Mouse (Mus musculus): Measurements from ENCODE around the gene Mss51. TPM values are rescaled to one million over a fixed set of nuclear protein-coding genes. Genes with fewer than 3 reads are reported as not detected.

The Mss51 gene
- polyA plus RNA-seq, 1 experiment, result 2.6 TPM

GRCm38 (mm10) chr14:20486031-20486430, 10.7 kb downstream of the Mss51 start:
- Histone ChIP-seq H3K4me3 (replicated peaks; ENCODE audit: extremely low read depth, low read depth, low read length) (no peak overlapping the region), H3K4me1 (ENCODE audit: control insufficient read depth, insufficient read depth, low read length) (no peaks in the 10 kb centered on the region)
- no peak for TF ChIP-seq CTCF (IDR thresholded peaks at IDR 0.05; ENCODE audit: insufficient read depth, low read length)
- TF ChIP-seq POLR2A (IDR thresholded peaks at IDR 0.05; ENCODE audit: borderline replicate concordance, extremely low read depth, low read depth, low read length), result no peak
- DNase-seq, result no peak
- 95% methylated on average over 5 of the region's 5 CpGs for WGBS

- WGBS, result 73% methylated on average over 7 of the region's 7 CpGs
- no peak for TF ChIP-seq CTCF (IDR thresholded peaks at IDR 0.05; ENCODE audit: insufficient read depth, low read length)
- no peak for TF ChIP-seq POLR2A (IDR thresholded peaks at IDR 0.05; ENCODE audit: borderline replicate concordance, extremely low read depth, low read depth, low read length)
Observed at GRCm38 (mm10) chr14:20482051-20482751, 14.5 kb downstream of the Mss51 start.

GRCm38 (mm10) chr14:20481211-20481610, 15.5 kb downstream of the Mss51 start:
- peak; percentile 28 for DNase-seq
- Histone ChIP-seq H3K4me3 (replicated peaks; ENCODE audit: extremely low read depth, low read depth, low read length) (no peak overlapping the region), H3K4me1 (ENCODE audit: control insufficient read depth, insufficient read depth, low read length) (peaks cover 5% of the 10 kb centered on the region)
- TF ChIP-seq CTCF (IDR thresholded peaks at IDR 0.05; ENCODE audit: insufficient read depth, low read length) (no peak), POLR2A (IDR thresholded peaks at IDR 0.05; ENCODE audit: borderline replicate concordance, extremely low read depth, low read depth, low read length) (no peak)
- WGBS, result 30% methylated on average over 5 of the region's 5 CpGs

More at GRCm38 (mm10) chr14:20482051-20482751, 14.5 kb downstream of the Mss51 start:
- Histone ChIP-seq H3K4me3 (replicated peaks; ENCODE audit: extremely low read depth, low read depth, low read length) (no peak overlapping the region), H3K4me1 (ENCODE audit: control insufficient read depth, insufficient read depth, low read length) (peaks cover 5% of the 10 kb centered on the region)
- DNase-seq, result no peak

GRCm38 (mm10) chr14:20480195-20480579, 16.5 kb downstream of the Mss51 start:
- no peak for TF ChIP-seq POLR2A (IDR thresholded peaks at IDR 0.05; ENCODE audit: borderline replicate concordance, extremely low read depth, low read depth, low read length)
- TF ChIP-seq CTCF (IDR thresholded peaks at IDR 0.05; ENCODE audit: insufficient read depth, low read length), result no peak
- no peak for DNase-seq
- H3K4me3 ChIP-seq (replicated peaks; ENCODE audit: extremely low read depth, low read depth, low read length), result peak overlapping the region; percentile 91
- peaks cover 5% of the 10 kb centered on the region for H3K4me1 ChIP-seq (ENCODE audit: control insufficient read depth, insufficient read depth, low read length)
- WGBS, result 75% methylated on average over 1 of the region's 1 CpGs

GRCm38 (mm10) chr14:20479291-20480194, 17.2 kb downstream of the Mss51 start, which contains the start of gene Anxa7:
TSS of gene Anxa7 (minus strand) at chr14:20480133.
- peak within 1 kb of the TSS; percentile 91 for H3K4me3 ChIP-seq (replicated peaks; ENCODE audit: extremely low read depth, low read depth, low read length)
- H3K4me1 ChIP-seq (ENCODE audit: control insufficient read depth, insufficient read depth, low read length), result peaks cover 5% of the 10 kb centered on the region
- no peak for TF ChIP-seq CTCF (IDR thresholded peaks at IDR 0.05; ENCODE audit: insufficient read depth, low read length)
- peak; percentile 95; the same call in 1 of the 2 replicates for TF ChIP-seq POLR2A (IDR thresholded peaks at IDR 0.05; ENCODE audit: borderline replicate concordance, extremely low read depth, low read depth, low read length)
- peak; percentile 87 for DNase-seq
- under 1% methylated on average over 48 of the region's 48 CpGs for WGBS

- TF ChIP-seq POLR2A (IDR thresholded peaks at IDR 0.05; ENCODE audit: borderline replicate concordance, extremely low read depth, low read depth, low read length) (no peak), CTCF (IDR thresholded peaks at IDR 0.05; ENCODE audit: insufficient read depth, low read length) (no peak)
- peak; percentile 53 for DNase-seq
- 1% methylated on average over 7 of the region's 7 CpGs for WGBS
- H3K4me3 ChIP-seq (replicated peaks; ENCODE audit: extremely low read depth, low read depth, low read length), result peak overlapping the region; percentile 91
- H3K4me1 ChIP-seq (ENCODE audit: control insufficient read depth, insufficient read depth, low read length), result peaks cover 5% of the 10 kb centered on the region
Observed at GRCm38 (mm10) chr14:20478801-20479200, 17.9 kb downstream of the Mss51 start.

GRCm38 (mm10) chr14:20478385-20478784, 18.3 kb downstream of the Mss51 start:
- Histone ChIP-seq H3K4me3 (replicated peaks; ENCODE audit: extremely low read depth, low read depth, low read length) (peak overlapping the region; percentile 48), H3K4me1 (ENCODE audit: control insufficient read depth, insufficient read depth, low read length) (peaks cover 5% of the 10 kb centered on the region)
- DNase-seq, result no peak
- WGBS, result 12% methylated on average over 3 of the region's 3 CpGs
- TF ChIP-seq POLR2A (IDR thresholded peaks at IDR 0.05; ENCODE audit: borderline replicate concordance, extremely low read depth, low read depth, low read length) (no peak), CTCF (IDR thresholded peaks at IDR 0.05; ENCODE audit: insufficient read depth, low read length) (no peak)

GRCm38 (mm10) chr14:20477261-20478025, 19.3 kb downstream of the Mss51 start:
- TF ChIP-seq POLR2A (IDR thresholded peaks at IDR 0.05; ENCODE audit: borderline replicate concordance, extremely low read depth, low read depth, low read length) (no peak), CTCF (IDR thresholded peaks at IDR 0.05; ENCODE audit: insufficient read depth, low read length) (no peak)
- H3K4me1 ChIP-seq (ENCODE audit: control insufficient read depth, insufficient read depth, low read length), result peaks cover 5% of the 10 kb centered on the region
- DNase-seq, result no peak
- H3K4me3 ChIP-seq (replicated peaks; ENCODE audit: extremely low read depth, low read depth, low read length), result no peak overlapping the region
- WGBS, result 68% methylated on average over 4 of the region's 4 CpGs

GRCm38 (mm10) chr14:20460216-20460615, 36.5 kb downstream of the Mss51 start:
- Histone ChIP-seq H3K4me3 (replicated peaks; ENCODE audit: extremely low read depth, low read depth, low read length) (no peak overlapping the region), H3K4me1 (ENCODE audit: control insufficient read depth, insufficient read depth, low read length) (no peaks in the 10 kb centered on the region)
- no peak for DNase-seq
- TF ChIP-seq POLR2A (IDR thresholded peaks at IDR 0.05; ENCODE audit: borderline replicate concordance, extremely low read depth, low read depth, low read length) (no peak), CTCF (IDR thresholded peaks at IDR 0.05; ENCODE audit: insufficient read depth, low read length) (no peak)
- WGBS, result 76% methylated on average over 14 of the region's 14 CpGs

Data from lung, adult 2 months (tissue).